Mouse (Mus musculus) MN1 (cell line): ENCODE data around the gene Psmg1.
"Not testable (repeated sequence)": the region's sequence is repeated elsewhere in the genome, so short reads cannot be mapped to it uniquely, and the experiment has no call there.

Source experiments
- DNase-seq: peaks from one replicate; pipeline ENCODE4 v3.0.0-alpha.2; 2016; ENCODE audit warnings: low spot score

Psmg1 gene

GRCm38 (mm10) chr16:95990462-95991121, at the start of gene Psmg1:
Gene Psmg1 (minus strand): TSS chr16:95990960.
- DNase-seq = peak; percentile 94

GRCm38 (mm10) chr16:96039538-96039937, 48.8 kb upstream of the Psmg1 start:
- no peak for DNase-seq

GRCm38 (mm10) chr16:96034473-96034872, 43.7 kb upstream of the Psmg1 start:
- DNase-seq = no peak

- DNase-seq = no peak
These were observed 41.7 kb upstream of the Psmg1 start for GRCm38 (mm10) chr16:96032368-96033043.

GRCm38 (mm10) chr16:96030476-96031102, 39.8 kb upstream of the Psmg1 start:
- DNase-seq = peak; percentile 20

GRCm38 (mm10) chr16:96026256-96026655, 35.5 kb upstream of the Psmg1 start:
- DNase-seq = no peak

- DNase-seq = no peak
These were observed 34.5 kb upstream of the Psmg1 start for GRCm38 (mm10) chr16:96025244-96025643.

GRCm38 (mm10) chr16:96021045-96021444, 30.3 kb upstream of the Psmg1 start:
- DNase-seq = no peak

GRCm38 (mm10) chr16:96009124-96009523, 18.4 kb upstream of the Psmg1 start:
- not testable (repeated sequence) for DNase-seq

GRCm38 (mm10) chr16:96004278-96004677, 13.5 kb upstream of the Psmg1 start:
- not testable (repeated sequence) for DNase-seq

GRCm38 (mm10) chr16:95999291-95999690, 8.5 kb upstream of the Psmg1 start:
- no peak for DNase-seq

- no peak for DNase-seq
These were observed 5.4 kb upstream of the Psmg1 start for GRCm38 (mm10) chr16:95996156-95996555.

GRCm38 (mm10) chr16:95994576-95994975, 3.8 kb upstream of the Psmg1 start:
- DNase-seq = not testable (repeated sequence)

- no peak for DNase-seq
These were observed 1.8 kb upstream of the Psmg1 start for GRCm38 (mm10) chr16:95992596-95992995.

- DNase-seq = peak; percentile 37
These were observed 551 bp upstream of the Psmg1 start for GRCm38 (mm10) chr16:95991122-95991900.

GRCm38 (mm10) chr16:95984911-95985310, 5.8 kb downstream of the Psmg1 start:
- no peak for DNase-seq

GRCm38 (mm10) chr16:95983601-95984000, 7.2 kb downstream of the Psmg1 start:
- peak; percentile 18 for DNase-seq

- DNase-seq = no peak
These were observed 19.9 kb downstream of the Psmg1 start for GRCm38 (mm10) chr16:95970841-95971240.

- no peak for DNase-seq
These were observed 23.3 kb downstream of the Psmg1 start for GRCm38 (mm10) chr16:95967455-95967854.

- DNase-seq = peak; percentile 39
These were observed 26.2 kb downstream of the Psmg1 start for GRCm38 (mm10) chr16:95964427-95965023.

GRCm38 (mm10) chr16:95961484-95961883, 29.3 kb downstream of the Psmg1 start:
- not testable (repeated sequence) for DNase-seq

GRCm38 (mm10) chr16:95960689-95961088, 30.1 kb downstream of the Psmg1 start:
- not testable (repeated sequence) for DNase-seq
